Mouse (Mus musculus): Measurements from ENCODE around the gene Lrfn5. TPM values are rescaled to one million over a fixed set of nuclear protein-coding genes. Genes with fewer than 3 reads are reported as not detected.

Gene Lrfn5
- polyA plus RNA-seq, 1 experiment, result not detected

DNA sequence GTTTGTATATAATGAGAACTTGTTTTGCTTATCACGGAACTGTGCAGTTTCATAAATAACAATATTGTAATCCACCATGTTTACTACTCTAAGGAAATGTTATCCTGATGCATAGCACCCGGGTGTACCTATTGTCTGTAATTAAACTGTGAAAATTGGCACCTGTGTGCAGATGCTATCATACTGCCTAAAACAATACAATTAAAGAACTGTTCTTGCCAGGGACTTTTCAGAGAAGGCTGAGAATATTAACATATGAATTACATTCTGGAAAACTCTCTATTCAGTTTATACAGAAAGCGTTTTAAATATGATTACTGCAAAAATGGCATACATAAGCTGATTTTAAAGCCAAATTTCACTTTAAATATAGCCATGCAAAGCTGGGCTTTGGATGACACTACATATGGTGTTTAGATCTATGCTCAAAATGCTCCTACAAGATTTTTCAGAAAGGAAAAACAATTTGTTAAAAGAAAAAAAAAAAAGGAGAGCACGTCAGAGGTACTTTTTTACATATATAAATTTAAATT is 284.2 kb downstream of the Lrfn5 start:
- WGBS, result 86% methylated on average over 4 of the region's 4 CpGs
- DNase-seq (ENCODE audit: low read depth in 1 of 2, low spot score in 2 of 2), result no peak

DNA sequence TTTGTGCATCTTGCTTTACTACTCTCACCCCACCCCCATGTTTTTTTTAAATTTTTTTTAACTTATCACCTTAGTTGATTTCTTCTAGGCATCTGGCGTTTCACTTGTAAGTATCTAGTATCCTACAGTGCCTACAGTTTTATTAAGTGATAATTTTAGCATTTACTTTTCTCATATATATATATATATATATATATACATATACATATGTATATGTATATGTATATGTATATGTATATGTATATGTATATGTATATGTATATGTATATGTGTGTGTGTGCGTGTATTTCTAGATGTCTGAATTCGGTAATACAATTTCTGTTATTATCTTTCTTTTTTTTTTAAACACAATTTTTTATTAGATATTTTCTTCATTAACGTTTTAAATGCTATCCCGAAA is 300.7 kb downstream of the Lrfn5 start:
- H3K4me1 ChIP-seq (ENCODE audit: control insufficient read depth, insufficient read depth, insufficient read length), result no peaks in the 10 kb centered on the region
- no peak for DNase-seq (ENCODE audit: low read depth in 1 of 2, low spot score in 2 of 2)
- H3K27me3 ChIP-seq (ENCODE audit: control insufficient read depth, insufficient read depth, low read length), result no peaks in the 10 kb centered on the region
- no peaks in the 10 kb centered on the region for H3K36me3 ChIP-seq (ENCODE audit: control insufficient read depth, insufficient read depth, low read length)
- WGBS, result 92% methylated on average over 5 of the region's 5 CpGs
- no peak overlapping the region for H3K27ac ChIP-seq (ENCODE audit: insufficient read depth, low read length)
- no peak overlapping the region for H3K4me3 ChIP-seq (ENCODE audit: extremely low read depth, insufficient read depth, insufficient read length)
- TF ChIP-seq POLR2A (IDR thresholded peaks at IDR 0.05; ENCODE audit: low read depth, low read length) (no peak), CTCF (IDR thresholded peaks at IDR 0.05; ENCODE audit: extremely low read depth, insufficient read depth, insufficient read length, insufficient replicate concordance) (no peak)

More for the DNA sequence above, 284.2 kb downstream of the Lrfn5 start:
- H3K4me1 ChIP-seq (ENCODE audit: control insufficient read depth, insufficient read depth, insufficient read length), result no peaks in the 10 kb centered on the region
- H3K36me3 ChIP-seq (ENCODE audit: control insufficient read depth, insufficient read depth, low read length), result no peaks in the 10 kb centered on the region
- no peak for TF ChIP-seq CTCF (IDR thresholded peaks at IDR 0.05; ENCODE audit: extremely low read depth, insufficient read depth, insufficient read length, insufficient replicate concordance)
- no peak overlapping the region for H3K4me3 ChIP-seq (ENCODE audit: extremely low read depth, insufficient read depth, insufficient read length)
- no peaks in the 10 kb centered on the region for H3K27me3 ChIP-seq (ENCODE audit: control insufficient read depth, insufficient read depth, low read length)
- no peak overlapping the region for H3K27ac ChIP-seq (ENCODE audit: insufficient read depth, low read length)

DNA sequence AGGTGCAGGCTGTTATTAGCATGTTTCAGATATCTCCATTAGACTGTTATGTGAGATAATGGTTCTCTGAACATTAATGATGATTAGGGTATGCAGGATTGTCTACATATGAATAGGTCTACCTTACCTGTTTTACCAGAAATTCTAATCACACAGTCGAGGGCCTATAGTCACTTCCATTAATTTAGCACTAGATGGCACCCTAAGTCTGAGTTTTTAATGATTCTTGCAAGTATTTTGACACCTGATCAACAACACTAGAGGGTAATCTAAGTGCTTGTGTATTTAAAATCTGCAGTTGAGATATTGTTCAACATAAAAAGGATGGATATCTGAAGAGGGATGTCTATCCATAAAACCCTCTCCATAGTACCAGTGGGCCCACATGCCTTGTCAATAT is 303.4 kb downstream of the Lrfn5 start:
- TF ChIP-seq POLR2A (IDR thresholded peaks at IDR 0.05; ENCODE audit: low read depth, low read length), result no peak
- TF ChIP-seq CTCF (IDR thresholded peaks at IDR 0.05; ENCODE audit: extremely low read depth, insufficient read depth, insufficient read length, insufficient replicate concordance), result no peak
- no peaks in the 10 kb centered on the region for H3K27me3 ChIP-seq (ENCODE audit: control insufficient read depth, insufficient read depth, low read length)
- WGBS, result 12% methylated on average over 1 of the region's 1 CpGs
- no peak overlapping the region for H3K4me3 ChIP-seq (ENCODE audit: extremely low read depth, insufficient read depth, insufficient read length)
- no peak for DNase-seq (ENCODE audit: low read depth in 1 of 2, low spot score in 2 of 2)
- H3K27ac ChIP-seq (ENCODE audit: insufficient read depth, low read length), result no peak overlapping the region
- no peaks in the 10 kb centered on the region for H3K4me1 ChIP-seq (ENCODE audit: control insufficient read depth, insufficient read depth, insufficient read length)
- H3K36me3 ChIP-seq (ENCODE audit: control insufficient read depth, insufficient read depth, low read length), result no peaks in the 10 kb centered on the region

DNA sequence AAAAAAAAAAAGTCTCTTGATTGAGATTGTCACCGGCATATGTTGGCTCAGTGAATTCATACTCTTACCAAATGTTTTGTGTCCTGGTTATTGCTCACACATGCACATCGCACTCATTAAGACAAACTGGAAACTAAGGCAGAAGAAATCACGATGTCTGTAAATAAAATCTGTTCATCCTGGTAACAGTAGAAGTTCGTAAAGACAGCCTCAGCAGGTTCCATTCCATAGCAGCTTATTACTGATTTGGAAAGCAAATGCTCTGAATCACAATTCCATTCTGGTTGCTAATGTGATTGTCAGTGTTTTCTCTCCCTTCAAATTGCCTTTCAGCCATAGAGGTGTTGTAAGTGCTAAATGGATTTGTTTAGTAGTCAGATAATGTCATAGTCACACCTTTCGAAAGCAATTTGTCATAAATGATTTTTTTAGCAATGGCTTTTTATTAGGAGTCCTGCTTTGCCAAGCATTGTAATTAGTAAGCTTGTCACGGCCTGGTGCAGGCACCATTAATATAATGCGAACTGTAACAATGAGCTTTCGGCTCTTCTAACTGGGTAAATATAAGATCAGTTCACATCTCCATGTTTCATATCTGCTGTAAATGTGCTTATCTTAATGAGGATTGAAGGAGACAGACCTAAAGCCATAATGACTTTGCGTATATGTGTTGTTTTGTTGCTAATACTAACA is 319.8 kb downstream of the Lrfn5 start:
- Histone ChIP-seq H3K27ac (ENCODE audit: insufficient read depth, low read length) (no peak overlapping the region), H3K36me3 (ENCODE audit: control insufficient read depth, insufficient read depth, low read length) (no peaks in the 10 kb centered on the region), H3K4me3 (ENCODE audit: extremely low read depth, insufficient read depth, insufficient read length) (no peak overlapping the region), H3K27me3 (ENCODE audit: control insufficient read depth, insufficient read depth, low read length) (no peaks in the 10 kb centered on the region), H3K4me1 (ENCODE audit: control insufficient read depth, insufficient read depth, insufficient read length) (no peaks in the 10 kb centered on the region)
- no peak for TF ChIP-seq CTCF (IDR thresholded peaks at IDR 0.05; ENCODE audit: extremely low read depth, insufficient read depth, insufficient read length, insufficient replicate concordance)
- no peak for TF ChIP-seq POLR2A (IDR thresholded peaks at IDR 0.05; ENCODE audit: low read depth, low read length)
- DNase-seq (ENCODE audit: low read depth in 1 of 2, low spot score in 2 of 2), result no peak
- 91% methylated on average over 9 of the region's 9 CpGs for WGBS

DNA sequence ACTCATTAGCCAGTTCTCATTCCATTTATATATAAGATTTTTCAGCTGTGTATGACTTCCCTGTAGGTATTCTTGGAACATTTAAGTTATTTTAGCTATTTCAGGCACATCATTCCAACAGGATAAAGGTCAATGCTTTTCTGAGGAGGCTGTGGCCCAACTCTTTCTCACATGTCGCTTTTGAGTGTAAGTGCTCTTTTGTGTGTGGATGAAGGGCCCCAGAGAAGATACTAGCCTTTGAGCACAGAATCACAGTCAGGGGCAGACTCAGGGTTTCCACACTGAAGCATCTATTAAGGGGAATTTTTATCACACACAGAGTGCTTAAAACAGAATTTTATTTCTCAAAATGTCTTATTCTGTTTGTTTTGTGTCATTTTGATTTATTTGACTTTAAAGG is 331.2 kb downstream of the Lrfn5 start:
- Histone ChIP-seq H3K4me3 (ENCODE audit: extremely low read depth, insufficient read depth, insufficient read length) (no peak overlapping the region), H3K27me3 (ENCODE audit: control insufficient read depth, insufficient read depth, low read length) (no peaks in the 10 kb centered on the region), H3K27ac (ENCODE audit: insufficient read depth, low read length) (no peak overlapping the region), H3K36me3 (ENCODE audit: control insufficient read depth, insufficient read depth, low read length) (no peaks in the 10 kb centered on the region), H3K4me1 (ENCODE audit: control insufficient read depth, insufficient read depth, insufficient read length) (no peaks in the 10 kb centered on the region)
- no peak for DNase-seq (ENCODE audit: low read depth in 1 of 2, low spot score in 2 of 2)
- TF ChIP-seq CTCF (IDR thresholded peaks at IDR 0.05; ENCODE audit: extremely low read depth, insufficient read depth, insufficient read length, insufficient replicate concordance) (no peak), POLR2A (IDR thresholded peaks at IDR 0.05; ENCODE audit: low read depth, low read length) (no peak)
- WGBS, result 82% methylated on average over 1 of the region's 1 CpGs
